Mouse (Mus musculus) monocyte, adult 2 months (primary cell): ENCODE measurements around the gene Cd4.

Experiments
- DNase-seq, 2 experiments: peaks; one replicate each; pipeline ENCODE4 v3.0.0; 2022; ENCODE audit warnings: low spot score in 2 of 2, low read depth in 1 of 2

Cd4 gene

DNA sequence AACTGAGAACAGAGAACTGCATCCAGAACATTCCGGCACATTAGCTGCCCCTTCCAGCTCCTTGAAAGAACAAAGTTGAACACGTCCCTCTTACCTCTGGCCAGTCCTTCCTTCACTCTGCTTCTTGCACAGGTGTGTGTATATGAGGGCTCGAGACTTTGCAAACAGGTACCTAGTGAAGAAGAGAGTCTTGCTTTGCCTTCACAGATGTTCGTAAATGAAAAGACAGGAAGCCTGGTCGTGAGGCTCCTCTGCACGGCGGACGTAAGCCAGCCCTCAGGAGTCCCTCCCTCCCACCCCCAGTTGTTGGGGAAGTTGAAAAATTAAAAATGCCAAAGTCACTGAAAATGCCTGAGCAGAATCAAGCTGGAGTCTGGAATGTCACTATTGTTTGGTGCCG, at the start of gene Cd4:
Gene Cd4 (minus strand): TSS at position 236 of the 400 bp plus-strand sequence.
- no peak for DNase-seq

GRCm38 (mm10) chr6:124937493-124937892, 49.5 kb upstream of the Cd4 start:
- no peak for DNase-seq

- no peak for DNase-seq
Observed at GRCm38 (mm10) chr6:124936681-124937080, 48.7 kb upstream of the Cd4 start.

DNA sequence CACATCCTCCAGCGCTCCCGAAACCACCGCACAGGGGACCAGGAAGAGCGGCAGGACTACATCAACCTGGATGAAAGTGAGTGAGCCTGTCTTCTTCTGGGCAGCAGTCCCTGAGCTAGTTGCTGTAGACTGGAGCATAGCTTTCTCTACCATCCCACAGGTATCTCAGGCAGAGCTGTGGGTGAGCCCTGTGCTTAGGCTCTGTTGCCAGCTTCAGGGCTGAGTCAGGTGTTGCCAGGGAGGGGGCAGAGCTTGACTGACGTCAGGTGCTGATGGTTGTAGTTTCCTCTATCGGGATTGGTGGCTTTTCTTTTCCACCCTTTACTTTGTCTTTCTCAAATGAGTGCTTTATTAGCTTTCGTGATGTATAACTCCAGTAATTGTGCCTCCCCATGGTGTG, 46.6 kb upstream of the Cd4 start:
- DNase-seq: no peak

GRCm38 (mm10) chr6:124933127-124933526, 45.1 kb upstream of the Cd4 start:
- no peak for DNase-seq

DNA sequence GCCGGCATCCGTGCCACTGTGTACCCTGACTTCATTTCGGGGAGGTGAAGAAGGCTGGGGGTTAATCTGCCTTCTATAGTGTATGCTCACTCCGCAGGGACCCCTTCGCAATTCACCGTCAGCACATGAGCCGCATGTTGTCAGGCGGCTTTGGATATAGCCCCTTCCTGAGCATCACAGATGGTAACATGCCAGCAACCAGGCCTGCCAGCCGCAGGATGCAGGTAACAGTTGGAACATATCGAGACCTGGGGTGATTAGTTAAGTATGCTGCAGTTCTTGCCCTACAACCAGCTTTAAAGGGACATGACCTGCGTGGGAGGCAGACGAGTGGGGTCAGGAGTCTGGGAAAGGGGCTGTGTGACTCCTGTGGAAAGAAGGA, 44.3 kb upstream of the Cd4 start:
- no peak for DNase-seq

DNA sequence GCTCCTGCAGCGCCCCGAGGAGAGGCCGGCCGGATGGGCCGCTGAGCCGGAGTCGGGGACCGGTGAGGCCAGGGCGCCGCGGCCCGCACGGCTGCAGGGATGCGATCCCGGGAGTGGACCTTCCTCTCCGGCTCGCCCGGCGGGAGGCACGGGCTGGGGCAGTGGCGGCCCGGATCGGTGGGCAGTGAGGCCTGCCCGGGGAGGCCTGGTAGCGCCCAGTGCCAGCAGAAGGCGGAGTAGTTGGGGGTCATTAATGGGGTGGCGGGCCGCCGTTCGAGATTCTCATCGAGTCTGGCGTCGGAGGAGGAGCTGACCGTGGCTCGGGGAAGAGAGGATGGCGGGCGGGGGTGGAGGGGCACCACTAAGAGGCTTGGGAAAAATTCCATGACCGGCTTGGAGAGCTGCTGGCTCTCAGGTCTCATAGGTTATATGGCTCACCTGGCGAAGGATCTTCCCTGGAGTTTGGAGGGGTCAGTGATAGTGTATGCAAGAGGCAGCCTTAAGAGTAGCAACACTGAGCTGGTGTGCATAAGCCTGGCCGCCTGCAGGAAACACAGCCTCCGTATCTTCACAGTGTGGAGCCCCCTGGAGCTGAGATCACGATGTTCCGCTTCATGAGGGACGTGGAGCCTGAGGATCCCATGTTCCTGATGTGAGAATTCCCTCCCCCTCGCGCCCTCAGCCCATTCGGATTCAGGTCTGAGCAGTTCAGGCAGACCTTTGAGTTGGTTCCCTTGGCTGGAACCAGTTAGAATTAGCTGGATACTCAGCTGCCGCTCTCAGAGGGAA, 43.7 kb upstream of the Cd4 start:
- DNase-seq: no peak

- peak; percentile 87 to 93 for DNase-seq
Observed at GRCm38 (mm10) chr6:124930754-124931524, 42.9 kb upstream of the Cd4 start, which contains the start of gene Mlf2. Gene Mlf2 (plus strand): TSS chr6:124931386.

GRCm38 (mm10) chr6:124930231-124930630, 42.2 kb upstream of the Cd4 start:
- DNase-seq: no peak

- DNase-seq: no peak
Observed at GRCm38 (mm10) chr6:124925941-124926340, 37.9 kb upstream of the Cd4 start.

- no peak for DNase-seq
Observed at GRCm38 (mm10) chr6:124925173-124925793, 37.3 kb upstream of the Cd4 start.

GRCm38 (mm10) chr6:124921539-124921938, 33.5 kb upstream of the Cd4 start:
- DNase-seq: no peak

DNA sequence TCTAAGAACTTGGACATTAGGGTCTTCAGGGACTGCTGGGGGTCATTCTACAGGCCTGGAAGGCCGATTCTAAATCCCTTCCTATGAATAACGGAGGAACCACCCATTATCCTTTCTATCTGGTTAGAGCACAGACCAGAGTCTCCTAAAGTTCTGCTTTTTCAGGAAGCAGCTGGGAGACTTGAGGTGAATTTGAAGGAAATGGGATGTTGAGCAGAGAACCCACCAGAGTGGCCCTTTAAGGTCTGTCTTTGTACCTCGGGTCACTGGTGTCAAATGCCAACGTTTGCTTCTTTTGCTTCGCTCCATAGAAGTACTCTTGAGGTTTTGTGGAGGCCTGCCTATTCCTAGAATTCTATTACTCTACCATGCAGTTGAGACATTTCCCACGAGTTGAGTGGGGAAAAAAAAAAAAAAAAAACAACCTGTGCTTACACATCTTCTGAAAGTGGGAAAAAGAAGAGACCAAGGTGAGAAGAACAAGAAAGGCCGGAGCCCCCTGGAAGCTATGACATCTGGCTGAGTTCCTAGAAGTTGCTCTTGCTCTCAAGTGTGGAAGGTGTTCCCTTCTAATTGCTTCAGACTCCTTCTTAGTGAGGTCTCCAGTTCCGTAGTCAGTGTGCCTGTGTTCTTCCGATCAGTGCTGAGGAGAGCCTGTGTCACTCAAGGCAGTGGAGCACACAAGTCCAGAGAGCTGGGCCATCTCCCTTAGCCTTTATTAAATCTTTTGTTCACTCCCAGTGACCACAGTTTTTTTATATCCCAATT, 32.5 kb upstream of the Cd4 start:
- DNase-seq: no peak

GRCm38 (mm10) chr6:124919695-124920317, 31.8 kb upstream of the Cd4 start, which contains the start of gene Ptms:
Gene Ptms (minus strand): TSS chr6:124920103.
- no peak for DNase-seq

GRCm38 (mm10) chr6:124918890-124919627, 31.0 kb upstream of the Cd4 start:
- DNase-seq: no peak

DNA sequence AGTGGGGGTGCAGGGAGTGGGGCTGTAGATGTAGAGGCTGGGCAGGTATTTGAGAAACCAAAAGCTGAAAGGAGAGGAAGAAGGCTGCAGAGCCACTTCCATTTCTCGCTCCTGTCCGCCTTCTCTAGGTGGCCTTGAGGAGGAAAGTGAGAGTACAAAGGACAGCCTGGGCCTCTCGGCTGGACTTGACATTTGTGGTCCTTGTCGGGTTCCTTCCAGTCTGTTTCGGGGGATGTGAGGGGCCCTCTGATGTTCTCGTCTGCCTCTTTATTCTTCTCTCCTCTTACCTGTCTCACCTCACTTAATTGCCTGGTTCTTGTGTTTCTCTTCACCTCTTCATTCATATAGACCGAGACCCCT, 30.3 kb upstream of the Cd4 start:
- DNase-seq: no peak

DNA sequence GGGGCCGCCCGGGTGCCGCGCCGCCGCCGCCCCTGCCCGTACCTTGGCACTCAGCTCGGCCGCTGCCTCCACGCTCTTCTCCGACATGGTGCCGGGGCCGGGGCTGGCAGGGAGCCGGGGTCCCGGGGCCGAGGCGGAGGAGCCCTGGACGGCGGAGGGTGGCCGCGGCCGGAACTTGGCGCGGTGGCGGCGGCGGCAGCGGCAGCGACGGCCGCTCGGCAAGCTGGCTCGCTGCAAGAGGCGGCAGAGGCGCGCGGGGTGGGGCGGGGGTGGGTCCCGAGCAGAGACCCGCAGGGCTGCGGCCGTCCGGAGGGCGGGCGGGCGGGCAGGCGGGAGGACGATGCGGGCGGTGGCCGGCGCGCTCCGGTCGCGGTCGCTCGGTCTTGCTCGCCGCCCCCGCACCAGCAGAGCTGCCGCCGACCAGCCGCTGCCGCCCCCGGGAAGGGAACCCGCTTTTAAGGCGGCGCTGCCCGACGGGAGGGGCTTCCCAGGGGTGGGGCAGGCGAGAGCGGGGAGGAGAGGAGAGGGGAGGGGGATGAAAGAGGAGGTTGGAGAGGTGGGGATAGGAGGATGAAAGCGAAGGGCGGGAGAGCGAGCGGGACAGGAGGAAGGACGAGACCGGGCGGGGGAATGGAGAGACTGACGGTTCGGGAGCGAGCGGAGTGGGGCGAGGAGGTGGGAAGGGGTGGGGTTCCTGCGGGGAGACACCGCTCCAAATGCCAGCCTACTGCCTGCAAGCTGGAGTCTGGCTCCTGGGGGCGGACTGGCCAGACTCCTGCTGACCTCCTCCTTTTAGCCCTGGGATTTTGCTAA, 29.7 kb upstream of the Cd4 start:
- no peak for DNase-seq

DNA sequence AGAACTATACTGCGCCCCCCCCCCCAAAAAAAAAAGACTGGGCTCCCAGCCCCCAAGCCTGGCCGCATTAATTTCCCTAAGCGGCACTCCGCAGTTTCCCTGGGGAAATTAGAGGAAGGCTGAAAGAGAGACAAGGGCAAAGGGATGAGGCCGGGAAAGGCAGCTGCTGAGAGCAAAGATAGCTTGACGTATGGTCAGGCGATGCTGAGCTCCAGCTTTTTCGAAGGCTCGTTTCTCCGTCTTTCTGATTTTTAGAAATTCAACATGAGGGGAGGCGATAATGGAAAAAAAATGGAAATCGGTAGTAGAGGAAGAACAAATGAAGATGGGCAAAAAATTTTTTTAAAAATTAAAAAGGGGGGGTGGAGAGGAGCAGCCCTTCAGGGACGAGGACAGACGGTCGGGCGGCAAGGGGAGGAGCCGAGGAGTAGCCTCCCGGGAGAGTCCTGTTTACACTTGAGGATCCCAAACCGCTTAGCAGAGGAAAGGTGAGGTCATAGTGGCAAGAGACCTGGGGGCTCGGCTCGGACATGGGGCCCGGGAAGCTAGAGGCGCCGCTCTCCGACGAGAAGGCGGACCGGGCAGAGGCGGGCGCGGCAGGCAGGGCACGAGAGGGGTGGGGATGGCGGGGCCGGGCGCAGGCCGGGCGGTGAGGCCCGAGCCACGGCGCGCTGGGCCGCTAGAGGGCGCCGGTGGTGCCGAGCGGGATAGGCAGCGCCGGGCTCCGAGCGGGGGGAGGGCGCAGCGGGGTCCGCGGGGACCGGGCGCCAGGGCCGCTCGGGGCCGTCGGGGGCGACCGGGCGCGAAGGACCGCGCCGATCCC, 28.9 kb upstream of the Cd4 start:
- peak in 1 of 2 experiments; percentile 75 for DNase-seq
